Mouse (Mus musculus): Measurements from ENCODE around the gene Acaa1a. TPM values are rescaled to one million over a fixed set of nuclear protein-coding genes. Genes with fewer than 3 reads are reported as not detected.

Gene Acaa1a
- polyA plus RNA-seq, 1 experiment from 2014 or later = 123 TPM

Other genes with a start within 250 kb of the Acaa1a start
- gene Plcd1, start 246.2 kb upstream of the Acaa1a start, polyA plus RNA-seq (2015; fragmentation: Nextera tagmentation; extraction: Ambion mirVana) = 16.6 and 24.3 TPM in 2 replicates
- 1.4 and 1.6 TPM in 2 replicates for gene Dlec1, start 237.2 kb upstream of the Acaa1a start, polyA plus RNA-seq (2015; fragmentation: Nextera tagmentation; extraction: Ambion mirVana)
- 5.6 and 6.4 TPM in 2 replicates for gene Acaa1b, start 182.6 kb upstream of the Acaa1a start, polyA plus RNA-seq (2015; fragmentation: Nextera tagmentation; extraction: Ambion mirVana)
- gene Gm47289, start 180.5 kb upstream of the Acaa1a start, polyA plus RNA-seq (2015; fragmentation: Nextera tagmentation; extraction: Ambion mirVana) = not detected in 2 replicates
- gene Slc22a13, start 130.6 kb upstream of the Acaa1a start, polyA plus RNA-seq (2015; fragmentation: Nextera tagmentation; extraction: Ambion mirVana) = 0.08 TPM in 1 of 2 replicates, not detected in the other
- 12.2 and 13.0 TPM in 2 replicates for gene Oxsr1, start 17.2 kb upstream of the Acaa1a start, polyA plus RNA-seq (2015; fragmentation: Nextera tagmentation; extraction: Ambion mirVana)
- gene Myd88, start 1.7 kb downstream of the Acaa1a start, polyA plus RNA-seq (2015; fragmentation: Nextera tagmentation; extraction: Ambion mirVana) = 6.2 and 13.1 TPM in 2 replicates
- 2.8 and 3.0 TPM in 2 replicates for gene Xylb, start 17.7 kb downstream of the Acaa1a start, polyA plus RNA-seq (2015; fragmentation: Nextera tagmentation; extraction: Ambion mirVana)
- not detected in 2 replicates for gene Slc22a14, start 25.9 kb downstream of the Acaa1a start, polyA plus RNA-seq (2015; fragmentation: Nextera tagmentation; extraction: Ambion mirVana)
- gene Acvr2b, start 62.4 kb downstream of the Acaa1a start, polyA plus RNA-seq (2015; fragmentation: Nextera tagmentation; extraction: Ambion mirVana) = 32.9 and 43.2 TPM in 2 replicates
- 44.9 and 50.1 TPM in 2 replicates for gene Exog, start 105.3 kb downstream of the Acaa1a start, polyA plus RNA-seq (2015; fragmentation: Nextera tagmentation; extraction: Ambion mirVana)
- 0.31 and 0.46 TPM in 2 replicates for gene Scn5a, start 239.3 kb downstream of the Acaa1a start, polyA plus RNA-seq (2015; fragmentation: Nextera tagmentation; extraction: Ambion mirVana)

All from neural tube, embryonic 15.5 days (tissue).